Mouse (Mus musculus) kidney, adult 2 months (tissue): ENCODE data around the gene Gm26620. TPM values are rescaled to one million over a fixed set of nuclear protein-coding genes. Genes with fewer than 3 reads are reported as not detected.

Experiments used
- DNase-seq: peaks from one replicate; pipeline ENCODE4 v3.0.0; 2021
- H3K27ac ChIP-seq: fragments of 200-500 bp; 2 replicates; pipeline ENCODE4 v1.5.1; 2012; ENCODE audit warnings: low read depth, low read length, control low read depth, inconsistent platforms; ENCODE audit not compliant: insufficient read depth
- H3K27me3 ChIP-seq: fragments of 200-500 bp; replicated peaks from 2 replicates; pipeline ENCODE4 v1.6.1; 2012; ENCODE audit warnings: mild to moderate bottlenecking, moderate library complexity, low read length, inconsistent platforms; ENCODE audit not compliant: control insufficient read depth, insufficient read depth
- H3K36me3 ChIP-seq: fragments of 200-500 bp; 2 replicates; pipeline ENCODE4 v1.6.1; 2012; ENCODE audit warnings: mild to moderate bottlenecking, moderate library complexity, low read length, inconsistent platforms; ENCODE audit not compliant: control insufficient read depth, insufficient read depth
- H3K4me1 ChIP-seq: fragments of 200-500 bp; 2 replicates; pipeline ENCODE4 v1.6.1; 2011; ENCODE audit warnings: low read length; ENCODE audit not compliant: control insufficient read depth, insufficient read depth
- H3K4me3 ChIP-seq: fragments of 200-500 bp; 2 replicates; pipeline ENCODE4 v1.5.1; 2011; ENCODE audit warnings: mild to moderate bottlenecking, low read depth, low read length, control low read depth; ENCODE audit not compliant: insufficient read depth
- CTCF ChIP-seq: fragments of 200-500 bp; conservative IDR thresholded peaks from 2 replicates; pipeline ENCODE4 v1.5.1; 2011; ENCODE audit warnings: low read depth, mild to moderate bottlenecking, control low read depth, low read length, moderate library complexity, mixed read lengths; ENCODE audit not compliant: insufficient read depth, insufficient read length
- POLR2A ChIP-seq: fragments of 200-500 bp; IDR thresholded peaks from one replicate; pipeline ENCODE4 v1.6.1; 2011; ENCODE audit warnings: low read depth, low read length, control low read depth
- WGBS: fragments of 180-500 bp; shearing (Covaris S2); methylation state at CpG from one replicate; pipeline ENCODE4 v1.1.7; 2018; 5-methylcytosine and 5-hydroxymethylcytosine counted together
- polyA plus RNA-seq: library from polyadenylated mRNA; depleted of rRNA; stranded (reverse); fragments of >200 nt; gene quantifications from 2 replicates; pipeline ENCODE4 v1.2.3, GENCODE M21; 2012

Gm26620 gene
- polyA plus RNA-seq, 1 experiment: 0.75 TPM

DNA sequence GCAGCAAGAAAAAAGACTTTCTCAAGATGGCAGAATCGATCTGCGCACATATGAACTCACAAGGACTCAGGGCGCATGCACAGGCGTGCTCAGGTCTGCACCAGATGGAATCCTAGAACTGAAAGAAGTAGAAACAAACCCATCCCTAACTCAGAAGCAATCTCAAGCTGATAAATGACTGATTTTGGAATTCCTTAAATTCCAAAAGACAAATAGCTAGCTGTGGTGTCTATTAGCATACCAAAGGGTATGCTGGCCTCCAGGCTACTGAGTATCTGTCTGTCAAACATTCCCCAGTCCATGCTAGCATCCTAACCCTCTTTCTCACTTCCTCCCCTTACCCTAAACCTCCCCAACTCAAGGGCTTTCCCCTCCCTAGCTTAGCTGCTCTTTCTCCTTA is 4.4 kb downstream of the Gm26620 start:
- no peak for TF ChIP-seq POLR2A
- TF ChIP-seq CTCF: no peak
- peaks cover 2% of the 10 kb centered on the region; the same call in 1 of the 2 replicates for H3K4me1 ChIP-seq
- WGBS: 87% methylated on average over 4 of the region's 4 CpGs
- no peaks in the 10 kb centered on the region for H3K27me3 ChIP-seq
- H3K4me3 ChIP-seq: no peak overlapping the region
- no peak for DNase-seq
- H3K36me3 ChIP-seq: no peaks in the 10 kb centered on the region
- H3K27ac ChIP-seq: no peak overlapping the region

DNA sequence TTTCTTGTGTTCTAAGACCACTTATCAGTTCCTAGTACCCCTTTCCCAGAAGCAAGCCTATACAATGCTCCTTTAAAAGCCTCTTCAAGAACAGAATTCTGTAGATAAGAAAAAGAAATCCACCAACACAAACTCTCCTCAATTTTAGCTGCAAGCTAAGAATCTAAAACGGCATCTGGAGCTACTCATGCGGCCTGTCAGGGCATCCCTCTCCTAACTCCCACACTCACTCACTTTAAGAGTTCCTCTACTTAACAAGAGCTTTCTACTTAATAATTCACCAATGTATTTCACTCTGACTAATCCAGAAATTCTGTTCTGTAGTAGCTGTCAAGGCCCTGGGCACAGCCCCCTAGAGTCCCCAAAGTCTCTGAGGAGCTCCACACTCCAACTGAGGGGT is 6.8 kb downstream of the Gm26620 start:
- no peak for DNase-seq
- 64% methylated on average over 2 of the region's 2 CpGs for WGBS
- Histone ChIP-seq H3K4me3 (no peak overlapping the region), H3K4me1 (no peaks in the 10 kb centered on the region), H3K27ac (no peak overlapping the region), H3K36me3 (no peaks in the 10 kb centered on the region), H3K27me3 (no peaks in the 10 kb centered on the region)
- no peak for TF ChIP-seq CTCF
- no peak for TF ChIP-seq POLR2A

GRCm38 (mm10) chr1:170892279-170892678 is 7.4 kb downstream of the Gm26620 start:
- 69% methylated on average over 1 of the region's 1 CpGs for WGBS
- H3K36me3 ChIP-seq: no peaks in the 10 kb centered on the region

GRCm38 (mm10) chr1:170894603-170895602 is 10.0 kb downstream of the Gm26620 start:
- DNase-seq: peak; percentile 61
- Histone ChIP-seq H3K27ac (no peak overlapping the region), H3K36me3 (no peaks in the 10 kb centered on the region), H3K4me1 (no peaks in the 10 kb centered on the region), H3K4me3 (no peak overlapping the region), H3K27me3 (no peaks in the 10 kb centered on the region)
- TF ChIP-seq POLR2A: no peak
- TF ChIP-seq CTCF: 0 out of 2 replicates have a peak, but pooled peaks have one; percentile 9
- 56% methylated on average over 9 of the region's 9 CpGs for WGBS

More at GRCm38 (mm10) chr1:170892279-170892678, 7.4 kb downstream of the Gm26620 start:
- no peak overlapping the region for H3K4me3 ChIP-seq
- TF ChIP-seq POLR2A (no peak), CTCF (no peak)
- no peak for DNase-seq
- no peaks in the 10 kb centered on the region for H3K27me3 ChIP-seq
- no peak overlapping the region for H3K27ac ChIP-seq
- no peaks in the 10 kb centered on the region for H3K4me1 ChIP-seq

- Histone ChIP-seq H3K27me3 (no peaks in the 10 kb centered on the region), H3K36me3 (no peaks in the 10 kb centered on the region), H3K4me1 (no peaks in the 10 kb centered on the region), H3K4me3 (no peak overlapping the region), H3K27ac (peak overlapping the region; percentile 46; the same call in 1 of the 2 replicates)
- TF ChIP-seq POLR2A (no peak), CTCF (no peak)
- 80% methylated on average over 5 of the region's 5 CpGs for WGBS
- no peak for DNase-seq
Observed at GRCm38 (mm10) chr1:170896651-170897281, 11.9 kb downstream of the Gm26620 start.

- Histone ChIP-seq H3K36me3 (no peaks in the 10 kb centered on the region), H3K27ac (no peak overlapping the region), H3K4me3 (no peak overlapping the region), H3K27me3 (no peaks in the 10 kb centered on the region), H3K4me1 (no peaks in the 10 kb centered on the region)
- WGBS: 67% methylated on average over 16 of the region's 16 CpGs
- no peak for DNase-seq
- TF ChIP-seq POLR2A (no peak), CTCF (no peak)
Observed at GRCm38 (mm10) chr1:170898413-170899075, 13.7 kb downstream of the Gm26620 start.
